Mouse (Mus musculus): ENCODE measurements around the gene Nrip2. TPM values are rescaled to one million over a fixed set of nuclear protein-coding genes. Genes with fewer than 3 reads are reported as not detected.
A peak's percentile ranks its signal among the peaks of the same experiment; 100 is the strongest.

Nrip2 gene
- polyA plus RNA-seq (2014; fragmentation: Nextera tagmentation; extraction: Ambion mirVana) = 8.9 and 9.0 TPM in 2 replicates

DNA sequence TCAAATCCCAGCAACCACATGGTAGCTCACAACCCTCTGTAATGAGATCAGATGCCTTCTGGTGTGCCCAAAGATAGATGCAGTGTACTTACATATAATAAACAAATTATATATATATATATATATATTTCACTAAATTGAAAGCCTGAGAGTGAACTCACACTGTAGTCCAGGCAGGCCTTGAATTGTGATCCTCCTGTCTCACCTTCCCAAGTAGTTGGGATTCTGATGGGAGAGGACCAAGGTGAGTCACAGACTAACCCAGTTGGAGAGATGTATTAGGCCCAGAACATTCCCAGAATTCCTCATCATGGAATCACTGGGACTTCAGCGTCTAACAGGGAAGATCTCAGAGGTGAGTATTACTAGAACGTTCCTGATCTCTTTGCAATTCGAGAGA, at the start of gene Nrip2:
Gene Nrip2, plus strand, starts transcription at position 301 of the 400 bp plus-strand sequence.
- no peaks in the 10 kb centered on the region for H3K9me3 ChIP-seq (ENCODE audit: control insufficient read depth, low read length)
- ATAC-seq (ENCODE audit: low FRiP score) = no peak
- H3K9ac ChIP-seq = peak within 1 kb of the TSS; percentile 54
- DNase-seq (ENCODE audit: low spot score) = no peak
- 75% methylated on average over 3 of the region's 3 CpGs for WGBS
- H3K27me3 ChIP-seq (ENCODE audit: control insufficient read depth, insufficient read depth, low read length) = no peaks in the 10 kb centered on the region
- H3K36me3 ChIP-seq (replicated peaks; ENCODE audit: control insufficient read depth, insufficient read depth) = no peaks in the 10 kb centered on the region
- peak within 1 kb of the TSS; percentile 66 for H3K27ac ChIP-seq
- H3K4me2 ChIP-seq (replicated peaks) = peak within 1 kb of the TSS; percentile 49
- H3K4me3 ChIP-seq (replicated peaks; ENCODE audit: low read length) = peak within 1 kb of the TSS; percentile 20
- peaks cover 12% of the 10 kb centered on the region; the same call in 1 of the 2 replicates for H3K4me1 ChIP-seq (replicated peaks; ENCODE audit: control insufficient read depth, insufficient read depth, low read length)

GRCm38 (mm10) chr6:128349711-128350110, 49.4 kb upstream of the Nrip2 start:
- H3K4me3 ChIP-seq (replicated peaks; ENCODE audit: low read length) = no peak overlapping the region
- H3K4me2 ChIP-seq (replicated peaks) = no peak overlapping the region
- no peaks in the 10 kb centered on the region for H3K27me3 ChIP-seq (ENCODE audit: control insufficient read depth, insufficient read depth, low read length)
- H3K4me1 ChIP-seq (replicated peaks; ENCODE audit: control insufficient read depth, insufficient read depth, low read length) = peaks cover 8% of the 10 kb centered on the region; the same call in 1 of the 2 replicates
- H3K27ac ChIP-seq = peak overlapping the region; percentile 51
- WGBS = 35% methylated on average over 7 of the region's 7 CpGs
- DNase-seq (ENCODE audit: low spot score) (no peak), ATAC-seq (ENCODE audit: low FRiP score) (no peak)
- H3K36me3 ChIP-seq (replicated peaks; ENCODE audit: control insufficient read depth, insufficient read depth) = peaks cover 5% of the 10 kb centered on the region
- H3K9ac ChIP-seq = no peak overlapping the region
- H3K9me3 ChIP-seq (ENCODE audit: control insufficient read depth, low read length) = no peaks in the 10 kb centered on the region

- 37% methylated on average over 3 of the region's 3 CpGs for WGBS
- Histone ChIP-seq H3K4me2 (replicated peaks) (peak overlapping the region; percentile 58), H3K4me1 (replicated peaks; ENCODE audit: control insufficient read depth, insufficient read depth, low read length) (peaks cover 13% of the 10 kb centered on the region), H3K36me3 (replicated peaks; ENCODE audit: control insufficient read depth, insufficient read depth) (peaks cover 27% of the 10 kb centered on the region), H3K9ac (peak overlapping the region; percentile 74; the same call in 1 of the 2 replicates), H3K27ac (no peak overlapping the region), H3K9me3 (ENCODE audit: control insufficient read depth, low read length) (no peaks in the 10 kb centered on the region), H3K4me3 (replicated peaks; ENCODE audit: low read length) (peak overlapping the region; percentile 67; the same call in 1 of the 2 replicates), H3K27me3 (ENCODE audit: control insufficient read depth, insufficient read depth, low read length) (no peaks in the 10 kb centered on the region)
- ATAC-seq (ENCODE audit: low FRiP score) (no peak), DNase-seq (ENCODE audit: low spot score) (no peak)
Measured at GRCm38 (mm10) chr6:128354140-128354539, 45.0 kb upstream of the Nrip2 start.

DNA sequence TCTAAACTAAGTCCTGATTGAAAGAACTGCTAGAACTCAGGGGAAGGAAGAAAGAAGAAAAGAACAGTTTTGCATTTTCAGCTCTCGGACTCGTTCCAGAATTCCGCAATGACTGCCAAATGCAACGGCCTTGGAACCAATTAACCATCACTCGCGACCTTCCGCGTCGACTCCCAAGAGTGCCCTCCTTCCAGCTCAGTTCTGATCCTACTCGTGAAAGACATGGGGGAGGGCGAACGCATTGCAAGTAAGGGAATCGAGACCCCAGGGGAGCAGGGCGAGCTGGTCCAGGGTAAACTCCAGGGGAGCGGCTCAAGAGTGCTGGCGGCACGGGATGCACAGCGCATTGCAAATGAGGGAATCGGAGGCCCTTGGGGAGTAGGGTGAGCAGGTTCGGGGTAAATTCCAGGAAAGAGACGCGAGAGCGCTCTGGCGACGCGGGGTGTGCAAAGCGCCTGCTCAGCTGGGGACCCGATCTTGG, 43.9 kb upstream of the Nrip2 start:
- peaks cover 26% of the 10 kb centered on the region for H3K36me3 ChIP-seq (replicated peaks; ENCODE audit: control insufficient read depth, insufficient read depth)
- H3K27ac ChIP-seq = peak overlapping the region; percentile 85
- H3K9ac ChIP-seq = peak overlapping the region; percentile 74
- H3K4me2 ChIP-seq (replicated peaks) = peak overlapping the region; percentile 58
- H3K9me3 ChIP-seq (ENCODE audit: control insufficient read depth, low read length) = no peaks in the 10 kb centered on the region
- peaks cover 13% of the 10 kb centered on the region for H3K4me1 ChIP-seq (replicated peaks; ENCODE audit: control insufficient read depth, insufficient read depth, low read length)
- H3K4me3 ChIP-seq (replicated peaks; ENCODE audit: low read length) = peak overlapping the region; percentile 67
- under 1% methylated on average over 28 of the region's 28 CpGs for WGBS
- H3K27me3 ChIP-seq (ENCODE audit: control insufficient read depth, insufficient read depth, low read length) = no peaks in the 10 kb centered on the region
- peak; percentile 42 for DNase-seq (ENCODE audit: low spot score)
- ATAC-seq (ENCODE audit: low FRiP score) = peak; percentile 77

DNA sequence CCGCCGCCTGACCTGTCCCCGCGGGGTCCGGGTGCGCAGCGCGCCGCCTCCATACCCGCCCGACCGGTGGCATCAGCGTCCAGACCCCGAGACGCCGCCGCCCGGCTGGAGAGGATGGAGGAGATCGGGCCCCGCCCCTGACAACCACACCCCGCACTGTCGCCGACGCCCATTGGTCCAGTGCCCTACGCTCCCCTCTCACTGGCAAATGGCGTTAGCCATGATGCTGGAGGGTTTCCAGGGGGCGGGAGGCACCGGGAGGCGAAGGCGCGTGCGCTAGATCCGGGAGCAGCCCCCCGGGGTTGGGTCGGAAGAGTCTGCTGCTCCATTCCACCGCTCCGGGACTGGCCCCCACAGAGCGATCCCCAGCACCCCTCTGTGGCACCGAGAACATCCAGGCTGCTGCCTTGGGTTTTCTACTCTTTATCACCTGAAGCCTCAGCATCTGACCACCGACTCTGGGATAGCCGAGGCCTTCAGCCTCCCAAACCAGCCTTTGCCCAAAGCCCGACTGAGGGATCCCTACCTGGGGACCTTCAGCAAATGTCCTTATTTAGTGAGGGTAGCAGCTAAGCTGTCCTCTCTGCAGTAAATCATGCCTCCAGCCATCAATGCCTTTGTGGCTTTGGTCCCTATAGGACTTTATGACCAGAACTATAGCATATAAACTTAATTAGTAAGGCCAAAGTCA, 43.2 kb upstream of the Nrip2 start, which contains the start of gene Tulp3:
Gene Tulp3, minus strand, starts transcription at position 126 of the 691 bp plus-strand sequence.
- Histone ChIP-seq H3K4me3 (replicated peaks; ENCODE audit: low read length) (peak within 1 kb of the TSS; percentile 67), H3K9me3 (ENCODE audit: control insufficient read depth, low read length) (no peaks in the 10 kb centered on the region), H3K27me3 (ENCODE audit: control insufficient read depth, insufficient read depth, low read length) (no peaks in the 10 kb centered on the region), H3K27ac (peak within 1 kb of the TSS; percentile 85), H3K4me2 (replicated peaks) (peak within 1 kb of the TSS; percentile 58), H3K4me1 (replicated peaks; ENCODE audit: control insufficient read depth, insufficient read depth, low read length) (peaks cover 13% of the 10 kb centered on the region), H3K36me3 (replicated peaks; ENCODE audit: control insufficient read depth, insufficient read depth) (peaks cover 22% of the 10 kb centered on the region), H3K9ac (peak within 1 kb of the TSS; percentile 74)
- WGBS = under 1% methylated on average over 37 of the region's 42 CpGs
- ATAC-seq (ENCODE audit: low FRiP score) (peak; percentile 98), DNase-seq (ENCODE audit: low spot score) (peak; percentile 94)

DNA sequence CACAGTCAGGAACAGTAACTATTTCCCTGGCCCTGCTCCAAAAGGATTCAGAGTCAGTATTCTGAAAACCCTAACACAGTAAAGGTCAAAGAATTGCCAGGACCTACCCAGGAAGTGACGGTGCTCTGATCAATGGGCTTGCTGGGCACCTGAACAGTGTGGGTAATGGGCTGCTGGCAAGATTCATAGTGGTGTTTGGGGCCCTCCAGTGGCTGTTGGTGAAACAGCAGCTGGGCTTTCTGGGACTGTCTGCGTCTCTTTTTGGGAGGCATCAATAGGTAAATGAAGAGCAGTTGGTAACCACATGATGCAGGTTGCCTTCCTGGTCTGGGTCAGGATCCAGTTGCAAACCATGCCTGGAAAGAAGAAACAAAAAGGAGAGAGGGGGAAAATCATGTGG, 40.1 kb upstream of the Nrip2 start:
- 8% methylated on average over 2 of the region's 2 CpGs for WGBS
- no peak overlapping the region for H3K4me3 ChIP-seq (replicated peaks; ENCODE audit: low read length)

DNA sequence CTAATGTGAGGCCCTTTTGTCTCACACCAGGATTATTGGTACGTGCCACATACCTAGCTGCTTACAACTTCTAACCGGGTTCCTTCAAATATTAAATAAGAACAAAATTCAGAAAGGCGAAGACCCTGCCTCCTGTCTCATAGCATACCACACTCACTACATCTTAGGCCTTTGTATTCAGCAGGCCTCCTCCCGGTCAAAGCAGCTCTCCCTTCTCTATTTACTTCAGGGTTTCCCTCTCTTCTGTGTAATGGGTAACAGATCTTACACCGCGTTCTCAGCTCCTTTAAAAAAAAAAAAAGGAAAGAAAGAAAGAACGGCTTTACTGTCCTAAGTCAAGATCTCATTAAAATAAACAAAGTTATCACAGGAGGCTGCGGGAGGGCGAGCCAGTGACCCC, 37.2 kb upstream of the Nrip2 start:
- no peaks in the 10 kb centered on the region for H3K9me3 ChIP-seq (ENCODE audit: control insufficient read depth, low read length)
- ATAC-seq (ENCODE audit: low FRiP score) (no peak), DNase-seq (ENCODE audit: low spot score) (no peak)
- no peaks in the 10 kb centered on the region for H3K27me3 ChIP-seq (ENCODE audit: control insufficient read depth, insufficient read depth, low read length)
- H3K9ac ChIP-seq = peak overlapping the region; percentile 91
- peak overlapping the region; percentile 90 for H3K27ac ChIP-seq
- peaks cover 13% of the 10 kb centered on the region for H3K4me1 ChIP-seq (replicated peaks; ENCODE audit: control insufficient read depth, insufficient read depth, low read length)
- 19% methylated on average over 9 of the region's 9 CpGs for WGBS
- H3K4me2 ChIP-seq (replicated peaks) = peak overlapping the region; percentile 98
- peaks cover 19% of the 10 kb centered on the region for H3K36me3 ChIP-seq (replicated peaks; ENCODE audit: control insufficient read depth, insufficient read depth)
- peak overlapping the region; percentile 91 for H3K4me3 ChIP-seq (replicated peaks; ENCODE audit: low read length)

More for the DNA sequence above, 40.1 kb upstream of the Nrip2 start:
- H3K27me3 ChIP-seq (ENCODE audit: control insufficient read depth, insufficient read depth, low read length) = no peaks in the 10 kb centered on the region
- H3K9ac ChIP-seq = no peak overlapping the region
- H3K36me3 ChIP-seq (replicated peaks; ENCODE audit: control insufficient read depth, insufficient read depth) = peaks cover 22% of the 10 kb centered on the region
- no peak overlapping the region for H3K27ac ChIP-seq
- no peak overlapping the region for H3K4me2 ChIP-seq (replicated peaks)
- peak; percentile 76 for DNase-seq (ENCODE audit: low spot score)
- no peaks in the 10 kb centered on the region for H3K9me3 ChIP-seq (ENCODE audit: control insufficient read depth, low read length)
- no peak for ATAC-seq (ENCODE audit: low FRiP score)
- H3K4me1 ChIP-seq (replicated peaks; ENCODE audit: control insufficient read depth, insufficient read depth, low read length) = peaks cover 26% of the 10 kb centered on the region

GRCm38 (mm10) chr6:128362381-128363006, 36.6 kb upstream of the Nrip2 start, which contains the start of the genes Rhno1 and Foxm1:
Gene Rhno1, minus strand, starts transcription at chr6:128362911.
Gene Foxm1, plus strand, starts transcription at chr6:128362967.
- Histone ChIP-seq H3K27me3 (ENCODE audit: control insufficient read depth, insufficient read depth, low read length) (no peaks in the 10 kb centered on the region), H3K4me3 (replicated peaks; ENCODE audit: low read length) (peak within 1 kb of the TSS; percentile 91), H3K9ac (peak within 1 kb of the TSS; percentile 91), H3K4me1 (replicated peaks; ENCODE audit: control insufficient read depth, insufficient read depth, low read length) (peaks cover 13% of the 10 kb centered on the region), H3K36me3 (replicated peaks; ENCODE audit: control insufficient read depth, insufficient read depth) (peaks cover 13% of the 10 kb centered on the region), H3K4me2 (replicated peaks) (peak within 1 kb of the TSS; percentile 98), H3K9me3 (ENCODE audit: control insufficient read depth, low read length) (no peaks in the 10 kb centered on the region), H3K27ac (peak within 1 kb of the TSS; percentile 90)
- peak; percentile 87 for ATAC-seq (ENCODE audit: low FRiP score)
- DNase-seq (ENCODE audit: low spot score) = peak; percentile 84
- under 1% methylated on average over 48 of the region's 76 CpGs for WGBS
